Mouse (Mus musculus) c-Kit-positive CD71-positive TER-119-positive erythroid progenitor cells, embryonic 14.5 days (primary cell): ENCODE measurements at regions not wholly inside any gene's neighbourhood (a gene's known extent, or its start where the extent isn't known, plus 50 kb on each side); places are given as distances from the start of the nearest gene placed in this dataset.

Experiments
- DNase-seq: peaks from one replicate; pipeline ENCODE4 v3.0.0-alpha.2; 2013; ENCODE audit warnings: low spot score

GRCm38 (mm10) chr13:107484630-107484998, 462.7 kb upstream of the Kif2a start:
- no peak for DNase-seq

GRCm38 (mm10) chr13:107483967-107484629, 462.2 kb upstream of the Kif2a start:
- DNase-seq = no peak

GRCm38 (mm10) chr13:107475166-107475565, 453.2 kb upstream of the Kif2a start:
- DNase-seq = no peak

GRCm38 (mm10) chr13:107469491-107470276, 447.8 kb upstream of the Kif2a start:
- DNase-seq = no peak

GRCm38 (mm10) chr13:107462791-107463190, 440.9 kb upstream of the Kif2a start:
- DNase-seq = no peak

- DNase-seq = peak; percentile 2
These were observed 439.4 kb upstream of the Kif2a start for GRCm38 (mm10) chr13:107461048-107461912.

GRCm38 (mm10) chr13:107458730-107459129, 436.8 kb upstream of the Kif2a start:
- DNase-seq = no peak

- DNase-seq = no peak
These were observed 435.3 kb upstream of the Kif2a start for GRCm38 (mm10) chr13:107457270-107457669.

- DNase-seq = no peak
These were observed 434.5 kb upstream of the Kif2a start for GRCm38 (mm10) chr13:107456394-107456793.

GRCm38 (mm10) chr13:107449598-107450179, 427.8 kb upstream of the Kif2a start:
- DNase-seq = no peak

GRCm38 (mm10) chr13:107447813-107448212, 425.9 kb upstream of the Kif2a start:
- no peak for DNase-seq

GRCm38 (mm10) chr13:107419363-107420155, 397.6 kb upstream of the Kif2a start:
- no peak for DNase-seq

- DNase-seq = no peak
These were observed 388.3 kb upstream of the Kif2a start for GRCm38 (mm10) chr13:107410267-107410666.

GRCm38 (mm10) chr13:107407674-107408026, 385.7 kb upstream of the Kif2a start:
- DNase-seq = no peak

- DNase-seq = no peak
These were observed 385.2 kb upstream of the Kif2a start for GRCm38 (mm10) chr13:107406977-107407673.

- no peak for DNase-seq
These were observed 376.9 kb upstream of the Kif2a start for GRCm38 (mm10) chr13:107398621-107399363.

GRCm38 (mm10) chr13:107396036-107396435, 374.1 kb upstream of the Kif2a start:
- DNase-seq = no peak

- no peak for DNase-seq
These were observed 372.5 kb upstream of the Kif2a start for GRCm38 (mm10) chr13:107394451-107394850.

- no peak for DNase-seq
These were observed 367.7 kb upstream of the Kif2a start for GRCm38 (mm10) chr13:107389535-107390150.

- no peak for DNase-seq
These were observed 367.1 kb upstream of the Kif2a start for GRCm38 (mm10) chr13:107389074-107389473.
